Mouse (Mus musculus): Measurements from ENCODE around the gene Rmdn2.

DNA sequence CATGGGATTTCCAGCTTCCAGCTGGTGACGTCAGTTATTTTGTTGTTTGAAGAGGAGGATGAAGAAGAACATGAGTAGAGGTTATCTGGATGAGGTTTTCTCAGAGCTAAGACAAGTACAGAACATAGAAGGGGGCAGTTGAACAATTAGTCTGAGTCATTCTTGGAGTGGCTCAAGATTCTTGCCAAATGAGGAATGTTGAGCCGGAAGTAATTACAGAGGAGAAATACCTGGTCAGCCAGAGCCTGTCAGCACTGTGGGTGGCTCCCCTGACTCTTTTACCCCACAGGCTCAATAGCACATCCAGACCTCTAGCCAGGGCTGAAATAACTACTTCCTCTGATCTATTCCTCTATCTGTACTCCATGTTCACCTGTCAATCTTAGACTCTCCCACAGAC lies 59.2 kb downstream of the Rmdn2 start:
- TF ChIP-seq CTCF (IDR thresholded peaks at IDR 0.05; ENCODE audit: extremely low read depth, insufficient read length, insufficient replicate concordance, low read depth, low read length) = no peak
- no peak for TF ChIP-seq POLR2A (IDR thresholded peaks at IDR 0.05; ENCODE audit: low read depth, low read length)

Data from small intestine, adult 2 months (tissue).